Mouse (Mus musculus) E14TG2a.4 (cell line): ENCODE measurements around the gene Uvssa.

ENCODE experiments used
- CTCF ChIP-seq: conservative IDR thresholded peaks from 2 replicates; pipeline ENCODE4 v1.5.1; 2014; ENCODE audit warnings: low read length
- POU5F1 ChIP-seq: IDR thresholded peaks from 2 replicates; pipeline ENCODE4 v1.6.1; 2014; ENCODE audit warnings: low read length, borderline replicate concordance

DNA sequence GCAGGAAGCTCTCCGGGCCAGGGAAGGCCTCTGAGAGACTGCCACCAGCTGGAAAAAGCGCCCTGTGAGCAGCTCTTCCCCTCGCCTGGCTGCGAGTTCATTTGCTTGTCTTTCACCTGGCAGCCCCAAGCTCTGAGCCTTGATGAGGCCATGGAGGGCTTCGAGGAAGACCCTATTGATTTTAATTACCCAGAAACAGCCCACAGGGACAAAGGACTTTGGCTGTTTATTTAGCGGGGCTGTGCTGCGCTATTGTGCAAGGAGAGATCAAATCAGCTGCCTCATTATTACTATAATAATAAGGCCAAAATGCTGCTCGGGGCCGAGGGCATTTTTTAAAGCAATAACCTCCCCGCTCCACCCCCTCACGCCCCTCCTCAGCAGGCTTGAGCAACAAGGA, 87.1 kb downstream of the Uvssa start:
- TF ChIP-seq CTCF (no peak), POU5F1 (no peak)
